Mouse (Mus musculus) myocyte (in vitro differentiated cells): ENCODE results near the gene Syt2.

Experiments
- MYOG ChIP-seq, 3 experiments: IDR thresholded peaks; one replicate each; pipeline ENCODE4 v1.6.1; 2011; ENCODE audit warnings: control low read depth in 2 of 3, low read depth in 2 of 3, mild to moderate bottlenecking in 2 of 3; ENCODE audit not compliant: insufficient read length in 2 of 3, control insufficient read depth in 1 of 3, insufficient read depth in 1 of 3
- POLR2A ChIP-seq: IDR thresholded peaks from one replicate; pipeline ENCODE4 v1.6.1; 2011; ENCODE audit warnings: low read depth, mild to moderate bottlenecking, control low read depth, moderate library complexity; ENCODE audit not compliant: insufficient read length

DNA sequence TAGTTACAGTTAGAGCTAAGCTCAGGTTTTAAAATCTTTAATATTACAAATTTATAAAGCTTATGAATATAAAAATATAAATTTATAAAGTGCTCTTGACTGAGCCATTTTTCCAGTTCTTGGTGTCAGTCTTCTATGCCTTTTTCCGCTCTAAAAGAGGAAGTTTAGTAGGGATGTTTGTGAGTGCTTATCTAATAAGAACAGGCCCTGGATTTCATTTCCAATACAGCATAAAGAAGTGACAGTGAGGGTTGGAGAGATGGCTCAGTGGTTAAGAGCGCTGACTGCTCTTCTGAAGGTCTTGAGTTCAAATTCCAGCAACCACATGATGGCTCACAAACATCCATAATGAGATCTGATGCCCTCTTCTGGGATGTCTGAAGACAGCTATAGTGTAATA, 40.1 kb upstream of the Syt2 start:
- TF ChIP-seq MYOG (IDR thresholded peaks at IDR 0.05; ENCODE audit: control insufficient read depth in 1 of 3, insufficient read depth in 1 of 3, insufficient read length in 2 of 3, low read depth in 2 of 3) (no peak), POLR2A (no peak)
